Mouse (Mus musculus): ENCODE results near the gene Zfp790.
"Not testable (repeated sequence)": the region's sequence is repeated elsewhere in the genome, so short reads cannot be mapped to it uniquely, and the experiment has no call there.

The Zfp790 gene

DNA sequence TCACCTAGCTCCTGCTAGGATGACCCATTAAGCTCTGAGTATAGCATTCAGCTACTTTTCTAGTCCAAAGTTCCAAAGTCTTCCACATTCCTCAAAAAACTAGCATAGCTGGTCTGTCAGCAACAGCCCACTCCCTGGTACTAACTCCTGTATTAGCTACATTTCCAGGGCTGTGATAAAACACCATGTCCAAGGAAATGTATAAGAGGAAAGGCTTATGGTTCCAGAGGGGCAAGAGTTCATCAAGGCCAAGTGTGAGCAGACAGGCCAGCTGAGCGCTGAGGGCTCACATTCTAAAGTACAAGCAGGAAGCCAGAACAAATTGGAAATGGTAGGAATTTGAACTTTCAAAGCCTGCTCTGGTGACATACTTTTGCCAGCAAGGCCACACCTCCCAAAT lies 26.2 kb downstream of the Zfp790 start:
- no peak for DNase-seq (ENCODE audit: low read depth, low spot score)

DNA sequence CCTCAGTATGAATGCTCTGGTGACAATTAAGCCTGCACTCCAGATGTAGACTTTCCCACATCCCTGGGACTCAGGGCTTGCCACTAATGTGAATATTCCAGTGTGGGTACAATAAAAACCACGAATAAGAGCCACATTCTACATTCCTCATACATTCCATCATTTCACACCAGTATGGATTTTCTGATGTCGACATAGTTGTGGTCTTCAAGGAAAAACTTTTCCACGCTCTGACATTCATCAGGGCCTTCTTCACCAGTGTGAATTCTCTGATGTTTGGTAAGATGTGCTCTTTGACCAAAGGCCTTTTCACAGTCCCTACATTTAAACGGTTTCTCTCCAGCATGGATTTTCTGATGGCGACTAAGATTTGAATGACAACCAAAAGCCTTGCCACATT lies 28.7 kb downstream of the Zfp790 start:
- DNase-seq (ENCODE audit: low read depth, low spot score): no peak

DNA sequence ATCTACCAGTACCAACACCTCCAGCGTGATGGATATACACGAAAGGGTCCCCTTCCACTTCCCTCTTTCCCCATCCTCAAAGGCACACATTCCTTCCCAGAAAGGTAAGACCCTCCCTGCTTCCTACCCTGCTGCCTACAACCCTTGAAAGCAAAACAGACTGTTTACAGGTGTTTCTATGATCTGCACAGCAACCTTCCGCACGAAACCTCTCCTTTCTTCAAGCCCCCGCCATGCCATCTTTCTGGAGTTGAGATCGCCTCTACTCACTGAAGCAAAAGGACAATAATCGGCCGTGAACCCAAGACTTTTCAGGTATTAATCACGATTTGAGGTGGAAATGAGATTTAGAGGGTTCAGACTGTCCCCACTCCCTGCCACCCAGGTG lies 36.9 kb downstream of the Zfp790 start:
- DNase-seq (ENCODE audit: low read depth, low spot score): no peak

DNA sequence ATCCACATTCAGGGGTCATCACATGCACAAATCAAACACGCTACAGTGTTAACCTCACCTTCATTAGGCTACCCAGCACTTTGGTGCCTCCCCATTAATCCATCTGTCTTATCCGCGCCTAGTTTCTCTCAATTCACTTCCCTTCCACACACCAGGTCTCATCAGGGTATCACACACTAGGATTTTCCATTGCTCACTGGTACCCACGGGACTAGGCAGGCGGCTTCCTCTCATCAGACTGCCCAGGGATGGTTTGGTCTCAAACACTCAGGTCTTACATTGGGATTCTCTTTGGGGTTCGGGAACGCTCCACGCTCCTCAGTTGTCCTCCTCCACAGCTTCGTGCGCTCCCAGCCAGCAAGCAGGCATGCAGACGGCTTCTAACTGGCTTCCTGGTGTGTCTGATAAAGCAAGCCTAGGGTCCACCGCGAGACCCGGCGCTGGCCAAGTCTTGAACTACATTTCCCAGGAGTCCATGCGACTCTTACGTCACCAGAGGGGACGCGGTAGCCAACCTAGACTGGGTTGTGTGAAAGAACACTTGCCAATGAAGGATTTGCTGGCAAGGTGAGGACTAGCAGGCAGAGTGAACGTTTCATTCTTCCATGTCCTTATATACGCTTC lies 37.4 kb downstream of the Zfp790 start, which contains the start of gene Zfp940:
Gene Zfp940, minus strand, starts transcription at position 451 of the 624 bp plus-strand sequence.
- peak; percentile 97 for DNase-seq (ENCODE audit: low read depth, low spot score)

DNA sequence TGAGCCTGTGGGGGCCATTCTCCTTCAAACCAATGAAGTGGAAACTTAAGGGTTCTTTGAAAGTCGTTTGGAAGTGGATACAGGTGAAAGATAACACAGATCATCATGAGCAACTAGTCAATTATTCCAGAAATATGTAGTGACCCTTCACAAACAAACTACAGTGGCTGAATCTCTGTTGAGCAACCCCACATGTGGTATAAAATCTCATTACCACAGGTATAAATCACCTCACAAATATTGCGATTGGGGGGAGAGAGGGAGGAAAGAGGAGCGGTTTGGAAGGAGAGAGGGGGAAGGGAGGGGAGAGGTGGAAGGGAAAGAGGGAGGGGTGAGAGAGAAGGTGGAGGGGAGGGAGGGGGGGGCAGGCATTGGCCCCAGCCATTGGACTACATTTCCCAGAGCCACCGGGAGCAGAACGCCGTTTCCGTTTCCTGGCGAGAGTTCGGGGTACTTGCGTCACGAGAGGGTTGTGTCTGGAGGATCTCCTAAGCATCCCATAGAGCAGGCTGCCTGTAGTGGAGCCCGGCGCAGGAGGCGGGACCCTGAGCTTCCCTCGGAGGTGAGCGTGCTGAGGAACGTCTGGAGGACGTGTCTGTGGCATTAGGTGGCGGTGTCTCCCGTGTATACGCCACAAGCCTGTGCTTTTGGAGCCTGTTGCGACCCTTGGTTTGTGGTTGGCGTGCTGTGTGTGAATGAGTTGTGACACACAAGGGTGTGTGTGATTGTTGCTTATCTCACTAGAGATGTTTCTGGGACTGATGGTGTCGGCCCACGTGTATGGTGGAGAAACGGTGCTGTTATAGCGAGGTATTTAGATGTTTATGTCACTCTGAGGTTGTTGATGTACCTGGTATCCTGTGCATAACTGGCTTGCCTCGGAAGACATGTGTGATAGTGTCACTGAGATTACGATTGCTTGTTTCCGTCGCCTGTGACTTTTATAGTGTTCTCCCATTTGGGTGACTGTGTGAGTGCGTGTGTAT lies 43.9 kb downstream of the Zfp790 start, which contains the start of gene Zfp420:
Gene Zfp420, plus strand, starts transcription at position 448 of the 986 bp plus-strand sequence.
- peak; percentile 99 for DNase-seq (ENCODE audit: low read depth, low spot score)

DNA sequence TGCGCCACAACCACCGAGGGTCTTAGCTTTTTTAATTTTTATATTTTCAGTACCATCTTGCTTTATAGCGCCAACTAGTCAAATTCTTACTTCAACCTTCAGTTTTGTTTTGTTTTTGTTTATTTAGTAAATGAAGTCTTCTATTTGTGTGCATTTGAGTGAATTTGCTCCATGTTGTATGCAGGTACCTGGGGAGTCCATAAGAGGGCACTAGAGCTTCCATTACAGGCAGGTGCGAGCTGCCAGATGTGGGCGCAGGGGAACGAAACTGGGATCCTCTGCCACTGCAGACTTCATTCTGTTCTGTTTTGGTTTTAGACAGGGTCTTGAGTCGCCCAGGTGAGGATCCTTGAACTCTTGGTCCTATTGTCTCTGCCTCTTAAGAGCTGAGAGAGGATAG lies 45.7 kb downstream of the Zfp790 start:
- DNase-seq (ENCODE audit: low read depth, low spot score): no peak

DNA sequence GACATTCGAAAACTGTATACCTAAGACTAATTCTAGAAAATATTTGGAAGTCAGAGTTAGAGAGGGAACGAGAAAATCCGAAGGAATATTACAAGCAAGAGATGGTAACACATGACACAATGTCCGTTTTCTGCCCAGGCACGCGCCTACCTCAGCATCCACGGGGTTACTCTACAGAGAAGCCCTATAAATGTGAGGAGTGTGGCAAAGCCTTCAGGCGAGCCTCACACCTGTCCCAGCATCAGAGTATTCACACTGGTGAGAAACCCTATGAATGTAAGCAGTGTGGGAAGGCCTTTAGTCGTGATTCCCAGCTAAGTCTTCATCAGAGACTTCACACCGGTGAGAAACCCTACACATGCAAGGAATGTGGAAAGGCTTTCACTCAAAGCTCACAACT lies 58.3 kb downstream of the Zfp790 start:
- no peak for DNase-seq (ENCODE audit: low read depth, low spot score)

DNA sequence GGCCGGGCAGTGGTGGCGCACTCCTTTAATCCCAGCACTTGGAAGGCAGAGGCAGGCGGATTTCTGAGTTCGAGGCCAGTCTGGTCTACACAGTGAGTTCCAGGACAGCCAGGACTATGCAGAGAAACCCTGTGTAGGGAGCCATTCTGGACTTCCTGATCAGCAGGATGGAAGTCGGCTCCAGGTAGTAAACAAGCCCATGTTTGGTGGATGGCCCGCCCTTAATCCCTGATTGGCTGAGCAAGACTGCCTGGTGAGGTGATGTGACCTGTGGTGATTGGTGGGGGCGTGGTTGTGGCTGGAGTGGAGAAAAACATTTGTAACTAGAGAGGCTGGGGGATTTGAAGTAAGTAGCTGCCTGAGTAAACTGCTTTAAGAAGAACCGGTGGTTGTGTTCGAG lies 61.6 kb downstream of the Zfp790 start:
- DNase-seq (ENCODE audit: low read depth, low spot score): not testable (repeated sequence)

DNA sequence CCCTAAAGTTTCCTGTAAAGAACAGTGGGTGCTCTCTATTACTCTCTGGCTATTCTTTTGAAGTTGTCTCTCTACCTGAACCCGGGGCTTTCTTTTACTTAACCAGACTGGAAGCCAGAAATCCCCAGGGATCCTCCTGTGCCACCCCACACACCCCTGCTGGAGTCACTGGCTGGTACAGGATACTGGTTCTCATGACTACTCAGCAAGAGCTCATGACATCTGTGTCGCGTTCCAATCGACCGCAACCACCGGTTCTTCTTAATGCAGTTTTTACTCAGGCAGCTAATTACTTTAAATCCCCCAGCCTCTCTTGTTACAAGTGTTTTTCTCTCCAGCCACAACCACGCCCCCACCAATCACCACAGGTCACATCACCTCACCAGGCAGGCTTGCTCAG lies 64.1 kb downstream of the Zfp790 start:
- no peak for DNase-seq (ENCODE audit: low read depth, low spot score)
